Mouse (Mus musculus): Measurements from ENCODE around the gene S100a4.

Gene S100a4

DNA sequence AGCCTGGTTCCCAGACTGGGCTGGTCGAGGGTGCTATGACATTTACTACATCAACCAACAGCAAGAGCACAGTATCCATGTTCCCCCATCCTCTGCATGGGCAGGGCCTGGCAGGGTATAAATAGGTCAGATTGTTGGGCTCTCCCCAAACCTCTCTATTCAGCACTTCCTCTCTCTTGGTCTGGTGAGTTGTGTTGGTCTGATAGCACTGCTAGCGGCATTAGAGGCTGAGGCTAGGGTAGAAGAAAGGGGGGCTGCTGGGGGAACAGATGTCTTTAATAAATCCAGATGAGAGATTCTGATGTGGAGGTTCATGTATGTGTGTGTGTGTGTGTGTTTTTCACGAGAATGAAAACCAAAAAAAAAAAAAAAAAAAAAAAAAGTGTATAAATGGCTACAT, at the start of gene S100a4:
TSS of gene S100a4 (plus strand) at position 149 of the 400 bp plus-strand sequence.
- no peak for DNase-seq (ENCODE audit: extremely low spot score, low read depth, low spot score)

DNA sequence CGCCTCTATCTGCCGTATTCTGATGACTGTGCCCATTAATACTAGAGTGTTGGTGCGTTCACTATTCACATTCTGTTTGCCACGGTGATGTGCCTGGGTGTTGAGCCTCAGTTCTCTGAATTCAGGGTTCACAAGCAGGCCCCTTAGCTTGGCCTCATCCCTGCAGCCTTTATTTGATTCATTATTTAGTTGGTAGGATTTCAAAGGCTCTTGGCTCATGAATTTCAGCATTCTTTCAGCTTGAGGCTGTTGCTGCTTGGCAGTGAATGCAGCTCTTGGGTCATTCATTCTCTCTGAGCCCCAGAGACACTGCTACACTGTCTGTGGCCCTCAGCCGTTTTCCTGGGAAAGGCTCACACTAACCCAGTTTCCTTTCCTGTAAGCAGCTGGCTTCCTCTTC, 47.6 kb upstream of the S100a4 start:
- no peak for DNase-seq (ENCODE audit: extremely low spot score, low read depth, low spot score)

DNA sequence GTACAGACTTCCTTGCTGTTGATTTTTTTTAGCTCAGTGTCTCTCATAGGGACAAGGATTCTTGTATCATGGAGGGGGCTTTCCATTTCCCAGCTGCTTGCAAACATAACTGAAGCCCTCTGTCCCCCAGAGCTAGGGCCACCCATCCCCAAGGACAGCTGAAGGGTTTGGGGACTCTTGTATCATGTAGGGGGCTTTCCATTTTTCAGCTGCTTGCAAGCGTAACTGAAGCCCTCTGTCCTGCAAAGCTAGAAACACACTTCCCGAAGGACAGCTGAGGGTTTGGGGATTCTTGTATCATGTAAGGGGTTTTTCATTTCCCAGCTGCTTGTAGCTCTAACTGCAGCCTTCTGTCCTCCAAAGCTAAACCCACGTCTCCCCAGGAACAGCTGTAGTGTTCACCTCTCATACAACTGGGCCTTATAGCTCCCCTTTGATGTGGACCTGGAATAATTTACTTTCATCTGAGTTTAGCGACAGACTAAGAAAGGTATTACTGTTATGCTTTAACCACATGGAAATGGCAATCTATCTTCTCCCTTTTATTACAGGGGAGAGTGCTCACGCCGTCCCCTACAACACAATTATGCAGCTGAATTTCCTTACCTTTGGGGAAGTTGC, 43.5 kb upstream of the S100a4 start, which contains the start of gene S100a3:
TSS of gene S100a3 (plus strand) at position 571 of the 621 bp plus-strand sequence.
- no peak for DNase-seq (ENCODE audit: extremely low spot score, low read depth, low spot score)

DNA sequence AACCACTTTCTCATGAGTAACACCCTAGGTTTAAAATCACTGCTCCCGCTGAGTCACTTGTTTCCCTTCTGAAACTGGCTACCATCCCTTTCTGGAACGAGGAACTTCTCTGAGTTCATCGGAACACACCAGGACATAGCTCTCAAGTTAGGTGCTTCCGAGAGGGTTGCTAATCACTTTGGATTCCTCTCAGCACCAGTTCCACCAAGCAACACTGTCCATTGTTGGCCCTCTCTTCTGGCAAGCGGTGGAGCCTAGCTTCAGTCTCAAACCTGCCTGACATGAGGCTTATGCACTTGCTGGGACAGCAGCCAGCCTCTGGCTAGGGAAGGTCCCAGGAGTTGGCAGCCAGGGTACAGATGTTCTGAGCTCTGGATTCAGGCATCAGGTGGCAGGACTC, 28.9 kb upstream of the S100a4 start:
- no peak for DNase-seq (ENCODE audit: extremely low spot score, low read depth, low spot score)

DNA sequence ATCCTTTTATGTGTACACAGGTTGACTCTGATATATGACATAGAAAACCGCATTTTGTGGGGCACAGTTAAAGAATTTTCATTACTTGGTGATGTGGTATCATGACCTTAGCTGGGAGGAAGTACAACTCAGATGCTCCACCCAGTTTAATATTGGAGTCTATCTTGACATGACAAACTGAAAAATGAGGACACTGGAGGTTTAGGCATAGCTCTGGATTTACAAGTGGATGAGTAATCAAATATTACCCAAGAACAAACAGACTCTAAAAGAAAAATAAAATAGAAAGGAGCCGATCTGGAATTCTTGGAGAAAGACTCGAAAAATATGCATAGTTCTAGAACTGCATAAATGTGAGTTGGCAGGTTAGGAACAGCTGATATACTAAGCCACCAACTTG, 28.3 kb upstream of the S100a4 start:
- no peak for DNase-seq (ENCODE audit: extremely low spot score, low read depth, low spot score)

DNA sequence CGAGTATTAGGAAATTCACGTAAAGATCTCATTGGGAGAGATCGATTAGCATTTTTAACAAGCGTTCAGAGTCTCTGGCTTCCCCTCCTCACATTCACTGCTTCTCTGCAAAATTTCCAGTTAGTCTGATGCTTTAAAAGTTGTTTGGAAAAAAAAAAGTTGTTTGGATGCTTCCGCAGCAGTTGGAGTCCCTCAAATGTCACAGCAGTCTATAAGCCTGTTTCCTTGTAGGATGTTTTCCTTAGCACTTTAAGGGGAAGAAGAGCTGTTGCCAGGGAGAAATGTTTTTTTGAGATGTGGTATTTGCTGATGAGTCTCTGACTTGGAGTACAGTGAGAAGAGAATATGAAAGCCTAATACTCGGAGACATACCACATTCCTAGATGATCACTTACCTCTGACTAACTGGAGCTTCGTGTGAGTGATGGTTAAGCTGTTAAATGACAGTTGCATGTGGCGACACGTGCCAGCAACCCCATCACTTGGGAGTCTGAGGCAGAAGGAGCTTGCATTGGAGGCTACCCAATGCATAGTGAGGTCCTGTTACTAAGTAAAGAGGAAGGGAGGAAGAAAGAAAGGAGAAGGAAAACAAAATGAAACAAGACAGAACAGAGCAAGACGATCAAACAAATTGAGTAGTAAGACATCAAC, 27.1 kb upstream of the S100a4 start:
- no peak for DNase-seq (ENCODE audit: extremely low spot score, low read depth, low spot score)

DNA sequence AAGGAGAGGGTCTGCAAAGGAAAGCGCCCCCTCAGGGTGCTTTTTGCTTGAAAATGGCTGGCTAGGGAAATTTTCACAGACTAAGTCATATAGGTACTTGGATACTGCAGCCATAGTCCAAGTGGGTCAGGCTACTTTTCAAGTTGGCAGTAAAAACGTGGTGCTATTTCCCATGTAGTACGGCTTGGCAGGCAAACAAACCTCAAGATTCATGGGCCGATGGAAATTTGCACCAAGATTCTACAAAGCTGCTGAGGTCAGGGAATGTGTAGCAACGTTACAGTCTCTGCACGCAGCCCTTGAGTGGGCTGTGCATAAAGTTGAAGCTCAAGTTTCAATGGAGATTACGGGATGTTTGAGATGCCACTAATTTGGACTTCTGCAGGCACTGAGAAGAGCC, 24.1 kb upstream of the S100a4 start:
- DNase-seq (ENCODE audit: extremely low spot score, low read depth, low spot score), result no peak

DNA sequence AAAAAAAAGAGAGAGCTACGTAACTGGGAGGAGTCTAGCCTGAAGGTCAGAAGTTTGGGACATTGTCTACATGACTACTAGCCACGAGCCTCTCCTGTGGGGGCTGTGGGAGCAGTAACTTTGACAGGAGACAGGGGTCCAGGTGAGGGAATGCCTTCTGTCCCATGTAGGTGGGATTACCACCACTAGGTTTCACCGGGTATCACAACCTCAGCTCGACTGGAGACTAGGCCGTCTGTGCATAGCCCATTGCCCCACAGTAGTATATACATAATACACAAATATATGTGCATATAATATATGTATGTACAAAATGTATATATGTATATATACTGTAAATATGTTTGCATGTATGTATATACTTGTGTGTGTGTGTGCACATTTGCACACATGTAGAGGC, 22.4 kb upstream of the S100a4 start:
- no peak for DNase-seq (ENCODE audit: extremely low spot score, low read depth, low spot score)

DNA sequence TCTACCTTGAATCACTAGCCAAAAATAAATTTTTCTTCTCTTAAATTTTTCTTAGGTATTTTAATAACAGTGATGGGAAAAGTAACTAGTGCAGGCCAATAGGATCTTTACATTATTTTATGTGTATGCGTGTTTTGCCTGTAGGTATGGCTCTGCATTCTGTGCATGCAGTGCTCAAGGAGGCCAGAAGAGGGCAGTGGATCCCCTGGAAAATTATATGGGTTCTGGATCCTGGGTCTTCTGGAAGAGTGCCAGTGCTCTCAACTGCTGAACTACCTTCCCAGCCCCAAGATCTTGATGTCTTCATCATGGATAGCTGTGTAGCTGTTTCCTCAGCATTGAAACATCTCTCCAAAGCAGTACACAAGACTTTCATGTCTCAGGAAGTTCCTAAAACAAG, 21.4 kb upstream of the S100a4 start:
- no peak for DNase-seq (ENCODE audit: extremely low spot score, low read depth, low spot score)

DNA sequence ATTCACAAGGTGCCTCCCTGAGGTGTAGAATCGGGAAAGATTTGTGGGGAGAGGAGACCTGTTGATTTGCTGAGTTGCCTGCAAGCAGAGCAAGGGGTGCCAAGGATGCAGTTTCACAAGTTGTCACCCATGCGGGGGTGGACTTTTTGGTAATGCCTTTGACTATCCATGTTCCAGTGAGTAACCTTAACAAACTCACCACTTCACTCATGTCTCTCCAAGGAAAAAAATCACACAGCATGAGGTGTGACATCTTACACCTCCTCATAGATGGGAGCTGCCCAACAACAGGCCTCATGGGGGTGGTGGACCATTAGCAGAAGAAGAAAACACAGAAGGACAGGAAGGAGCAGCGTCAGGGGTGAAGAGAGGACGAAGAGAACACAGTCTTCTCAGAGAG, 21.0 kb upstream of the S100a4 start:
- no peak for DNase-seq (ENCODE audit: extremely low spot score, low read depth, low spot score)

DNA sequence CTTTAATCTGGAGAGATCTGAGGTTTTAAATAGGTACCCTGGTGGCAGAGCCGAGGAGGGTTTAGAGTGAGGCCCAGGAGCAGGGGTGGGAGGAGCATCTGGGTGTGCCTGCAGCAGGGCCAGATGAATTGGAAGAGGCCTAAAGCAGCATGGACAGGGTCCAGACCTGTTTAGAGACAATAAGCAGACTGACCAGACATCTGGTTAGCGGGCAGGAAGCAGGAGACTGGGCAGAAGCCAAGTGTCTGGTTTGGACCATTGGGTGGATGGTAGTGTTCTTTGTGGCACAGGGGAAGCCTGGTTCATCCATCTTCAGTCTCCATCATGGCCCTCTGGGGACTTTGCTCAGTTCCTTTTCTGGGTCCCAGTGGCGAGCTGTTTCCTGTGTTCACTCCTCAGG, 19.7 kb upstream of the S100a4 start:
- DNase-seq (ENCODE audit: extremely low spot score, low read depth, low spot score), result no peak

DNA sequence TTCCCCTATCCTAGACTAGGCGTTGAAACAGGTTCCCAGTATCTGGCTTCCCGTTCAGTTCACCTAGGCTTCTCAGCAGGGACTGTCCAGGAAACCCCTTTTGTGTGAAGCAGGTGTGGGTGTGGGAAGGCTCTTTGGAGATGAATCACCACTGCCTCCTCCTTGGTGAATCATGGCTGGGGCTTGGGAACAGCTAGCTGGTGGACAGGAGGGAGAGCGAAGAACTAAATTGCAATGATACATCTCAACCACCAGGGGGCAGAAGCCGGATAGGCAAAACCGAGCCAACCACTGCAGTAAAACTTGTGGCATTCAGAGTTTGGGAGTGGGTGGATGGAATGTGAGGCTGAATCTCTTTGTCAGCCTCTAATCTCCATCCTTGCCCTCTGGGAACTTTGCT, 18.0 kb upstream of the S100a4 start:
- peak; percentile 42 for DNase-seq (ENCODE audit: extremely low spot score, low read depth, low spot score)

DNA sequence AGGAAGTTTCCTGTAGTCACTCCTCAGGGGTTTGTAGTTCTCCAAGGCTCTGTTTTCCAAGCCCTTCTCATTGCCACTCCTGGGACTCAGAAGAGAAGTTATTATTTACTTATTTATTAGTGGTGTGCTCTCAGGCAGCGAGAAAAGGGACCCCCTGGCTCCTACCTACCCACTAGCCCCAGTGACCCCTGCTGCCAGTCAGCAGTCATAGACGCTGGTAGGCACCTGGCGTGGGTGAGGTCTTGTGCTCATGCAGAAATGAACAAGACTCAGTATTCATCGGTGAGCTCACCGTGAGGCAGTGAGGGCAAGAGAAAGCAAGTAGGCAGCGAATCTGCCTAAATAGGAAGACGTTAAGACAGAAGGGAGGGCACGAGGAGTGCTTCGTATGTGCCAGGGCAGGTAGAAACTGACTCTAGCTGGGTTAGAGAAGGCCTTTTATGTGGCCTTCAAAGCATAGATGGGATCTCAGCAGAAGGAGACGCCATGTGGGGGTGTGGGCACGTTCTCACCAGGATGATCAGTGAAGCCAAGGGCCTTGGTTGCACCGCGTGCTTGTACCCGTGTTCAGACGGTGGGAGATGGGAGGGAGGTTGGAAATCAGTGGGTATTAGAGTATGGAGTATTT, 17.4 kb upstream of the S100a4 start:
- no peak for DNase-seq (ENCODE audit: extremely low spot score, low read depth, low spot score)

DNA sequence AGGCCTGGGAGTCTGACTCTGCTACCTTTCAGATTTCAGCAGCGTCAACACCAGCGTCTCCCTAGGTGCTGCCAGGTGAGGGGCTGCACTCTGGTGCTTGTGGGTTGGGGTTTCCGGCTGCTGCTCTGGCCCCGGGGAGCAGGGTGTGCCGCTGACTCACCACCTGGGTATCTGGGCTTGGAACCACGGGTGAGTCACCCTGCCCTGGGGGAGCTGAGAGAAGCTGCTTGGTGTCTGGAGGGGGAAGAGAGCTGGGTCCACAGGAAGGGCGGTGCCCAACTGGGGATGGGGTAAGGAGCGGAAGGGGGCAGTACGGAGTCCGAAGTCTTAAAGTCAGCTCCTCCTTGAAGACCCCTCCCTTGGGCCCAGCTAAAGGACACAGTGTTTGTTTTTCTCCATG, 16.7 kb upstream of the S100a4 start:
- no peak for DNase-seq (ENCODE audit: extremely low spot score, low read depth, low spot score)

DNA sequence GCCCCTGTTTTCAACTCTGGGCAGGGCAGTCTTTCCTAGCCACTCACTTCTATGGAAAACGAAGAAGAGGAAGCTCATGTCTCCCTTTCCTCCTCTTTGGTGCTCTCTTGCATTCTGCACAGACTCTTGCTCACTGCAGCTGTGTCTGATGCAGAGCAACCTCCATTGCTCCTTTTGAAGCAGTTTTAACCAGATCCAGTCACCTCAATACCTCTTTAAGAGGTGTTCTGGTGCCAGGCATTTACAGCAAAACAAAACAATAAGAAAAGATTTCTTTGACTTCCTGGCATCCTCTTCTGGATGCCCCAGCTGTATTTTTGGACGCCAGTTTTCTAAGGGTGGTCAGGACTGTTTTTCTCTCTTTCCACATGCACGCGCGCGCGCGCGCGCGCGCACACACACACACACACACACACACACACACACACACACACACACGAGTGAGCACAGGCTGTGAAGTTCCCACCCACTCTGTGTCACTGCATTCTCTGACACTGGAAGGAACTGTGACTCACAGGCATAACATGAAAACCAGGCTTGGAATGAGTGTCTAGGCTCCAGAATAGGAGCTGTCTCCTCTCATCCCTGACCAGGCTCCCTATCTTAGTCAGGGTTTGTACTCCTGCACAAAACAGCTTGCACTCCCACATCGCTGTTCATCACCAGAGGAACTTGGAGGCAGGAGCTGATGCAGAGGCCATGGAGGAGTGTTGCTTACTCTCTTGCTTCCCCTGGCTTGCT, 16.0 kb upstream of the S100a4 start:
- no peak for DNase-seq (ENCODE audit: extremely low spot score, low read depth, low spot score)

DNA sequence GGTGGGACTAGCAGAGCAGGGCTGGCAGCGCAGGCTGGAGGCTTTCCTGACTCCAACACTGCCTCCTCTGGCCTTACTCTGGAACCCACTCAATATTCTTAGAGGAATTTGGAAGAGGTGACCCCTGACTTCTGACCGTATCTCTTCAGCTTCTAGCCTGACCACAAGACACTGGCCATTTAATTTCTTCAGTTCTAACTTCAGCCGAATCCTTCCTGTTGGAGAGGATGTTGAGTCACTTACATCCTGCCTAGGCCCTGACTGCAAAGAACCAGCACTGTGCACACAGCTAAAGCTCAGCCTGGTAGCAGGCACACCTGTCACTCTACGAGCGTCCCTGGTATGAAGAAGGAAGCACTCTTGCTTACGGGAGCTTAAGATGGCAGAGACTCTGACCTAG, 14.2 kb upstream of the S100a4 start:
- DNase-seq (ENCODE audit: extremely low spot score, low read depth, low spot score), result no peak

DNA sequence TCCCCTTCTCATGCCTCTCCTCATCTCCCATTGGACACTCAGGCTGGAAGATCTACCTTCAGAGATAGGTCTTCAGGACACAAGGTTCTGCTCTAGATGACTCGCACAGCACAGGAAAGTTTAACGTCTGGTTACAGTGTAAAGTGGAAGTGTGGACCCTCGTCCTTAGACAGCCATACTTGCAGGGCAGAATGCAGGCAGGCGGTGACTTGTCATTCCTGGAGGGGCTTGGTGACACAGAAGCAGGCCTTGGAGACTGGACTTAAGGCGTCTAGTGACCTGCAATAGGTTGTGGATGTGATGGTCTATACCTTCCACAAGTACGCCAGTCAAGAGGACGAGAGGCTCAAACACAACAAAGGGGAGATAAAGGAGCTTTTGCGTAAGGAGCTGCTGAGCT, 13.6 kb upstream of the S100a4 start, which contains the start of gene S100a2:
TSS of gene S100a2 (plus strand) at position 301 of the 400 bp plus-strand sequence.
- DNase-seq (ENCODE audit: extremely low spot score, low read depth, low spot score), result no peak

DNA sequence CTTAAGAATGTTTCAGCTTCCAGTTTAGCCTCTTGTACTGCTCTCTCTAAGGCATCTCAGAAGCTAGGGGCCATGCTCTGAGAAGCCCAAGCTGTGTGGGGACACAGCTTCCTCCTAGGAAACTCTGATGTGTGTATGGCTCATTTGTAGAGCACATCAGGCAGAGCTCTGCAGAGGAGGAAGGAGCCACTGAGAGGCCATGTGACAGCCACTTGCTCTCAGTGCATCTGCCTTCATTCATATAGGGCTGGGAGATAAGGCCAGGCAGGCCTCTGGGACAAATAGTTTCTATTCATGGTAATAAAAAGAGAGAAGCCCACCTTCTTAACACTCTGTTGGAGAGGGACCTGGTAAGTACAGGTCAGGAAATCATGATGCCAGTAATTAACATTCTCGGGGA, 9.1 kb upstream of the S100a4 start:
- DNase-seq (ENCODE audit: extremely low spot score, low read depth, low spot score), result no peak

DNA sequence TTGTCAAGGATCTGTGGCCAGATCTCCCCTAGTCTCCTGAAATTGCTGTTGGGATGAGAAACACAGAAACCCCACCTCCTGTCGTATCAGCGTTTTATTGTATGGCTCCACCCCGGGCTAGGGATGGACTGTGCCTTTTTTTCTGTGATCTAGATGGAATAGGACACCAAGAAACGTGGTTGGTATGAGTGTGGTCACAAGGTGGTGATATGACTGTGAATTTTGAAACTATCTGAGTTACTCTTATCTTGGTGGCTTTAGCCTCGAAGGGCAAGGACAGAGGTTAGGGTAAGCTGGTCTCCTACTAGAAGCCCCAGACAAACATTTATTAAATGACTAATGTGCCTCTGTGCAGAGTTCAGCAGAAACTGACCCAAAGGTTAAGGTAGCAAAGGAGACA, 8.0 kb upstream of the S100a4 start:
- no peak for DNase-seq (ENCODE audit: extremely low spot score, low read depth, low spot score)

DNA sequence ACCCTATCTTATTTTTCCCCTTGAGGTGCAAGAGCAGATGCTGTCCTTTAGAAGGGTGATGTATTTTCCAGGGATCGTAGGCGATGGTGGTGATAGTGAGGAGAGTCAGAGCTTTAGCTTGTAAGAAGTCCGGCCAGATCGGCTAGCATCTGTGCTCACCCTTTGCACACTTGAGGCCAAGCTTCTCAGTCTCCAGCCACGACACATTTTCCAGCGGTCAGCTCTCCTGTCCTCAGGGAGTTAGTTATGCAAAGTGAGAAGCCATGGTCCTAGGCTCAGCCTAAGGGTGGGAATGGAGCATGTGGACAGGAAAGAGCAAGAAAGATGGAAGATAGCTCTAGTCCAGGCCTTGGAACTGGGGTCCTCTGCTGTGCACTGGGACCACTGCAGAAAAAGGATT, 6.8 kb upstream of the S100a4 start:
- no peak for DNase-seq (ENCODE audit: extremely low spot score, low read depth, low spot score)

DNA sequence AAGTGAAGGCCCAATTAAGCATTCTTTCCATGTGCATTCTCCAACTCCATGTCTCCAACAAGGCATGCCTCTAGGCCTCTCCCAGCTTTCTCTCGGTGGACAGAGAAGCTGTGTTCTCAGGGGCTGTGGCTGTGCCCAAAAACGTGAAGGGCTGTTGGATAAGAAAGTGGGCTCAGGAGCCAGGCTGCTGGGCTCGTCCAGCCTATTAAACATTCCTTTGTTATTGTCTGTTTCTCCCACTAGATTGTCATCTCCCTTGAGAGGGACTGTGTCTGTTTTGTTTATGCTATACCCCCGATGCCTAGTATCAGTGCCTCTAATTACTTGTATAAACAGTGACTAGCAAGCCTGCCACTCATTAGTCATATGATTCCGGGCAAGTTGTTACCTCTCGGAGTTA, 5.8 kb upstream of the S100a4 start:
- no peak for DNase-seq (ENCODE audit: extremely low spot score, low read depth, low spot score)

DNA sequence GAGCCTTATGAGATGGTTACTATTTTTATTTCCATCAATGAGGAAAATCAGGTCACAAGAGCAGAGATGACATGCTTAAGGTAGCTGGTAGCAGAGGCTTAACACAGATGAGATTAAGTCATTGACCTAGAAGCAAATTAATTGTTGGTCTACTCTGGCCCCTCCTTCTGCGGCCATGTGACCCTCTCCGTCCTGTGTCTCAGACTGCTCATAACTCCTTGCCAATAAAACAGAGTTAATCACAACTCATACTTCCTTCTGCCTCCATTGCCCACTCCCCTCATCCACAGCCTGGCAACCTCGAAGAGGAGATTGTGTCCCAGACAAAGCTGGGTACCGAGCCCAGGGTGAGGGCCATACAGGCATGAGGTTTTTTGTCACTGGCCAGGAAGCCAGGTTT, 5.4 kb upstream of the S100a4 start:
- DNase-seq (ENCODE audit: extremely low spot score, low read depth, low spot score), result no peak
